Comparison of ENCODE assay signal across 11 mouse cellular contexts in genomic region chr9:95181241-95182043, GRCm38 (mm10).
DNase-seq lines count a peak whose midpoint lies in the region; ATAC-seq lines count a peak whose summit lies in the region.
"Had no signal": no experiment of that assay in that cellular context is flagged by ENCODE, and none has a peak within 500 bp of the region (broad histone marks: within the 10 kb centered on the region; RNA-seq: fewer than 3 reads in every experiment).

No protein-coding gene starts in this region.

- H3K27me3 ChIP-seq in hindbrain, embryonic 11.5 days (ENCODE audit: control insufficient read depth, insufficient read depth, low read length): no peaks in the 10 kb centered on the region
- no peaks in the 10 kb centered on the region for H3K27me3 ChIP-seq in hindbrain, embryonic 12.5 days
- no peaks in the 10 kb centered on the region for H3K27me3 ChIP-seq in embryonic facial prominence, embryonic 10.5 days (replicated peaks; ENCODE audit: low read depth, poor library complexity, severe bottlenecking)
- no peaks in the 10 kb centered on the region for H3K27me3 ChIP-seq in forebrain, embryonic 15.5 days
- no peaks in the 10 kb centered on the region for H3K27me3 ChIP-seq in midbrain, embryonic 15.5 days (replicated peaks)

- no peak overlapping the region for H3K27ac ChIP-seq in hindbrain, embryonic 11.5 days (ENCODE audit: low read depth, low read length)
- no peak overlapping the region for H3K27ac ChIP-seq in hindbrain, embryonic 12.5 days
- H3K27ac ChIP-seq in embryonic facial prominence, embryonic 10.5 days (replicated peaks): peak overlapping the region; percentile 73
- no peak overlapping the region for H3K27ac ChIP-seq in forebrain, embryonic 15.5 days (replicated peaks)
- H3K27ac ChIP-seq in midbrain, embryonic 15.5 days: no peak overlapping the region

- no peaks in the 10 kb centered on the region for H3K4me1 ChIP-seq in hindbrain, embryonic 11.5 days (replicated peaks; ENCODE audit: control insufficient read depth, insufficient read depth, low read length)
- peaks cover 5% of the 10 kb centered on the region; the same call in 1 of the 2 replicates for H3K4me1 ChIP-seq in hindbrain, embryonic 12.5 days
- H3K4me1 ChIP-seq in embryonic facial prominence, embryonic 10.5 days: peaks cover 20% of the 10 kb centered on the region
- H3K4me1 ChIP-seq in forebrain, embryonic 15.5 days: peaks cover 16% of the 10 kb centered on the region
- H3K4me1 ChIP-seq in midbrain, embryonic 15.5 days: no peaks in the 10 kb centered on the region

- H3K36me3 ChIP-seq in hindbrain, embryonic 11.5 days (ENCODE audit: control insufficient read depth, insufficient read depth, low read length): no peaks in the 10 kb centered on the region
- no peaks in the 10 kb centered on the region for H3K36me3 ChIP-seq in hindbrain, embryonic 12.5 days
- H3K36me3 ChIP-seq in embryonic facial prominence, embryonic 10.5 days (replicated peaks): no peaks in the 10 kb centered on the region
- no peaks in the 10 kb centered on the region for H3K36me3 ChIP-seq in forebrain, embryonic 15.5 days
- H3K36me3 ChIP-seq in midbrain, embryonic 15.5 days (replicated peaks): no peaks in the 10 kb centered on the region

- DNase-seq in hindbrain, embryonic 11.5 days (ENCODE audit: low spot score): no peak
- DNase-seq in embryonic facial prominence, embryonic 10.5 days (ENCODE audit: low spot score): peak; percentile 53
- DNase-seq in frontal cortex, postnatal 25 days (ENCODE audit: low spot score in 2 of 2): no peak
- no peak for DNase-seq in kidney, adult 9 months
- DNase-seq in thymus, postnatal 25 days: no peak
- DNase-seq: kidney, postnatal 25 days; thymus, adult 2 months had no signal

- no peak overlapping the region for H3K4me3 ChIP-seq in hindbrain, embryonic 11.5 days (ENCODE audit: low read depth, low read length)
- H3K4me3 ChIP-seq in hindbrain, embryonic 12.5 days: no peak overlapping the region
- no peak overlapping the region for H3K4me3 ChIP-seq in embryonic facial prominence, embryonic 10.5 days
- no peak overlapping the region for H3K4me3 ChIP-seq in forebrain, embryonic 15.5 days
- no peak overlapping the region for H3K4me3 ChIP-seq in midbrain, embryonic 15.5 days

- H3K4me2 ChIP-seq in hindbrain, embryonic 11.5 days (replicated peaks; ENCODE audit: low read depth, low read length): no peak overlapping the region
- no peak overlapping the region for H3K4me2 ChIP-seq in hindbrain, embryonic 12.5 days (replicated peaks)
- no peak overlapping the region for H3K4me2 ChIP-seq in forebrain, embryonic 15.5 days (replicated peaks)
- no peak overlapping the region for H3K4me2 ChIP-seq in midbrain, embryonic 15.5 days
- H3K4me2 ChIP-seq: heart, embryonic 11.5 days had no signal

- WGBS in hindbrain, embryonic 11.5 days: 63% methylated on average over 13 of the region's 13 CpGs
- 55% methylated on average over 13 of the region's 13 CpGs for WGBS in hindbrain, embryonic 12.5 days
- WGBS in embryonic facial prominence, embryonic 10.5 days: 42% methylated on average over 13 of the region's 13 CpGs
- WGBS in forebrain, embryonic 15.5 days: 37% methylated on average over 13 of the region's 13 CpGs
- 49% methylated on average over 13 of the region's 13 CpGs for WGBS in midbrain, embryonic 15.5 days

- no peak overlapping the region for H3K9ac ChIP-seq in hindbrain, embryonic 11.5 days (ENCODE audit: low read depth, low read length)
- no peak overlapping the region for H3K9ac ChIP-seq in hindbrain, embryonic 12.5 days
- H3K9ac ChIP-seq in forebrain, embryonic 15.5 days (replicated peaks): no peak overlapping the region
- H3K9ac ChIP-seq in midbrain, embryonic 15.5 days: no peak overlapping the region

- H3K9me3 ChIP-seq in hindbrain, embryonic 11.5 days (ENCODE audit: control insufficient read depth, low read length): no peaks in the 10 kb centered on the region
- H3K9me3 ChIP-seq in hindbrain, embryonic 12.5 days (replicated peaks): no peaks in the 10 kb centered on the region; the same call in 1 of the 2 replicates
- no peaks in the 10 kb centered on the region for H3K9me3 ChIP-seq in embryonic facial prominence, embryonic 10.5 days
- no peaks in the 10 kb centered on the region for H3K9me3 ChIP-seq in forebrain, embryonic 15.5 days
- no peaks in the 10 kb centered on the region for H3K9me3 ChIP-seq in midbrain, embryonic 15.5 days

- ATAC-seq in hindbrain, embryonic 11.5 days (ENCODE audit: low FRiP score): peak; percentile 57
- no peak for ATAC-seq in hindbrain, embryonic 12.5 days (ENCODE audit: low FRiP score)
- peak; percentile 74 for ATAC-seq in forebrain, embryonic 15.5 days (replicated peaks)
- ATAC-seq in midbrain, embryonic 15.5 days (replicated peaks): peak; percentile 69
